Comparison of ENCODE assay signal across 8 mouse cellular contexts in genomic region chr2:145557361-145557931, GRCm38 (mm10).
DNase-seq lines count a peak whose midpoint lies in the region; ATAC-seq lines count a peak whose summit lies in the region.

No protein-coding gene starts in this region.

- no peaks in the 10 kb centered on the region for H3K4me1 ChIP-seq in forebrain, embryonic 12.5 days

- H3K4me3 ChIP-seq in forebrain, embryonic 12.5 days (replicated peaks) = no peak overlapping the region

- H3K27me3 ChIP-seq in forebrain, embryonic 12.5 days = no peaks in the 10 kb centered on the region

- peak; percentile 62 for DNase-seq in gastrocnemius, adult 18-20 months (ENCODE audit: low spot score)
- DNase-seq in gastrocnemius, postnatal 25 days = no peak
- DNase-seq in urinary bladder, postnatal 14 days (ENCODE audit: low spot score) = peak; percentile 4
- DNase-seq in urinary bladder, postnatal 10 days (ENCODE audit: low spot score) = no peak
- peak; percentile 21 for DNase-seq in layer of hippocampus, adult 9-11 months
- peak; percentile 10 for DNase-seq in naive thymus-derived CD4-positive, alpha-beta T cell, adult 2 months (ENCODE audit: low read depth)
- no peak for DNase-seq in urinary bladder, adult 2 months (ENCODE audit: low spot score)

- no peak overlapping the region for H3K9ac ChIP-seq in forebrain, embryonic 12.5 days

- H3K27ac ChIP-seq in forebrain, embryonic 12.5 days = no peak overlapping the region

- WGBS in forebrain, embryonic 12.5 days = 44% methylated on average over 1 of the region's 1 CpGs

- no peak overlapping the region for H3K4me2 ChIP-seq in forebrain, embryonic 12.5 days

- ATAC-seq in forebrain, embryonic 12.5 days (ENCODE audit: low FRiP score) = peak; percentile 17; the same call in 1 of the 2 replicates

- no peaks in the 10 kb centered on the region for H3K9me3 ChIP-seq in forebrain, embryonic 12.5 days

- no peaks in the 10 kb centered on the region for H3K36me3 ChIP-seq in forebrain, embryonic 12.5 days (replicated peaks)

Comparison
In these comparisons a context has a peak if more than half of its experiments do, and no peak if none do; other contexts are left out.
1. DNase-seq: peak in gastrocnemius, adult 18-20 months (single experiment), urinary bladder, postnatal 14 days (single experiment), layer of hippocampus, adult 9-11 months (single experiment) and naive thymus-derived CD4-positive, alpha-beta T cell, adult 2 months (single experiment); none in gastrocnemius, postnatal 25 days (single experiment), urinary bladder, postnatal 10 days (single experiment) and urinary bladder, adult 2 months (single experiment).